Mouse (Mus musculus): ENCODE measurements at regions not wholly inside any gene's neighbourhood (a gene's known extent, or its start where the extent isn't known, plus 50 kb on each side); places are given as distances from the start of the nearest gene placed in this dataset.

DNA sequence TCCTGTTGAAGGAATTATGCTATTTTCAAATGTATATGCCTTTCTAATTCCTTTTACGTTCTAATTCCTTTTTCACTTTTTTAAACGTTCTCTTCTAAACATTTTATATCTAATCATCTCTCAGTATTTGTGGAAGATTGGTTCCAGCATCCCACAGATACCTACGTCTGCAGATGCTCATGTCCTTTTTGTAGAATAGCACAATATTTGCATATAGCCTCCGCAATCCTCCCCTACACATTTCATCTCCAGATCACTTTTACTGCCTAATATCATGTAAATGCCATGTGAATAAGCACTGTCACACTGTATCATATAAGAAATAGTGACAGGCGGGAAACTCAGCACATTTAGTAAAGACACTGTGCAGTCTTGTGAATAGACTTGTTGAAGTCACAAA, 192.6 kb downstream of the Otor start:
- DNase-seq (ENCODE audit: inconsistent age in 2 of 2, low spot score in 1 of 2) = no peak

- peak in 1 of 2 experiments; percentile 6 for DNase-seq (ENCODE audit: inconsistent age in 2 of 2, low spot score in 1 of 2)
These were observed 227.7 kb downstream of the Otor start for GRCm38 (mm10) chr2:143305747-143306570.

GRCm38 (mm10) chr2:143306571-143306925, 228.3 kb downstream of the Otor start:
- peak in 1 of 2 experiments; percentile 13 for DNase-seq (ENCODE audit: inconsistent age in 2 of 2, low spot score in 1 of 2)

DNA sequence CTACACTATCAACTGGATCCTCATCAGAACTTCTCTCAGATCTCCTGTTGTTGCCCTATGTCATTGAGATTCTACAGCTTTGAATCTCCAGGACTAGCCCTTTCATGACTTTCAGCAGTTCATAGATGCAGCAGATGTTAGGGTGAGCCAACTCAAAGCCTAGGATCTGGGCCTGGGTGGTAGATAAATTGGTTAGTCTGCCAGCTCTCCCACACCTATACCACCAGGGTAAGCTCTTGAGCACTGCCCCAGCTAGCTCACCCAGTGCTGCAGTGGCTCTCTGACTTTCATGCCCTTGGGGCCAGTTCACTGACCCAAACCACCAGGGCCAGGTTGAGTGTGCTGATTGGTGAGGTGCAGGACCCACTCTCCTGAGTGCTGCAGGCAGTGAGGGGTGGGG, 220.5 kb upstream of the Pcsk2 start:
- DNase-seq (ENCODE audit: inconsistent age in 2 of 2, low spot score in 1 of 2) = peak; percentile 19 to 61

GRCm38 (mm10) chr2:143332071-143332470, 213.9 kb upstream of the Pcsk2 start:
- no peak for DNase-seq (ENCODE audit: inconsistent age in 2 of 2, low spot score in 1 of 2)

DNA sequence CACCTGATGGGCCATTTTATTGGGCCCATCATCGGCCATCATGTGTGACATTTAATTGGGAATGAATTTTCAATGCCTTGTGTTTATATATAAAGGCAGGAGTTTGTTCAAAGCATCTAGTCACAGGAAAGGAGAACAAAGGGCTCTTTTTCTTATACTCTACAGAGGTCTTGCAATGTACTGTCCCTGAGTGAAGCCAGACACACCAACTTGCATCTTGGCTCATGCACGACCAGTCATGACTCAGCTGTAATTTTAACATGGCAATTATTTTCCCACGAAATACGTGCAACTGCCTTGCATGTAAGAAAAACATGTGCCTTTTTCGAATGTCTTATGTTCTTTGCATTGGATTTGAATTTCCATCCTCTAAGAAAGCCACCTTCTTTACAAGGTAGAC, 205.6 kb upstream of the Pcsk2 start:
- DNase-seq (ENCODE audit: inconsistent age in 2 of 2, low spot score in 1 of 2) = peak in 1 of 2 experiments; percentile 57

DNA sequence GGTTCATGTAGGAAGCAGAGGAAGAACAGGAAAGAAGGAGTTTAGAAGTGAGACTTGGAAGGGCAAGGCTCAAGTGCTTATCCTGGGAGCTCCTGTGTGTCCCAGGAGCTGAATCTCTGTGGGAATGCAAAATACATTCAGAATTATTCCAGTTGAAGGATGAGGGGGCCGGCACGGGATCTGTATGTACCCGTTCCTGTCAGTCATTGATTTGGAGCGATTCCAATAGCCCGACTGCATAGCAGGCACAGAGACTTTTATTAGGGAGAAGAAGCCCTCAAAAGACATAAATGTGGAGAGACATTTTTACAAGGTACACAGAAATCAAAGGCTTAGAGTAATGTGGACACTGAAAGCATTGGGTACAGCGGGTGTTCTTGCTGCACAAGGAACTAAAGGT, 181.8 kb upstream of the Pcsk2 start:
- DNase-seq (ENCODE audit: inconsistent age in 2 of 2, low spot score in 1 of 2) = no peak

GRCm38 (mm10) chr2:143365976-143366375, 180.0 kb upstream of the Pcsk2 start:
- DNase-seq (ENCODE audit: inconsistent age in 2 of 2, low spot score in 1 of 2) = no peak

Measured in adrenal gland, adult (tissue).